Mouse (Mus musculus) frontal cortex, postnatal 14 days (tissue): Measurements from ENCODE around the gene Nuak2.

Experiments
- DNase-seq, 2 experiments: peaks; one replicate each; pipeline ENCODE4 v3.0.0; 2022; ENCODE audit warnings: low spot score in 2 of 2

The Nuak2 gene

DNA sequence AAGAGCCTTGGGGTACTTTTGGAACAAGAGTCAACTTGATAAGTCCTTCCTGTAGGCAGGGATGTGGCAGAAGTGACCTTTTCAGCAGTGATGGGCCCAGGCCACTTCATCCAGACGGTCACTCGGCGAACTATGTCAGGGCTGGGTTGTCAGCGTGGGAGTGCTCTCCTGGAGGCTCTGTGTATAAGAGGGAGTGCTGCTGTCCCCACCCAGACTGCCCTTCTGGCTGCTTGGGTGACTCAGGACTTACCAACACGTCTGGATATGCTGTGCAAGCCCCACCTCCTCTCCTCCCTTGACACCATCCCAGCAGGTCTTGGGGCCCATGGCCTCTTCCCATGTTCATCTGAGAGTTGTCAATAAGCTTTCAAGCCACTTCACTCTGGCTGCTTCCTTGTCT is 37.5 kb downstream of the Nuak2 start:
- DNase-seq = no peak

DNA sequence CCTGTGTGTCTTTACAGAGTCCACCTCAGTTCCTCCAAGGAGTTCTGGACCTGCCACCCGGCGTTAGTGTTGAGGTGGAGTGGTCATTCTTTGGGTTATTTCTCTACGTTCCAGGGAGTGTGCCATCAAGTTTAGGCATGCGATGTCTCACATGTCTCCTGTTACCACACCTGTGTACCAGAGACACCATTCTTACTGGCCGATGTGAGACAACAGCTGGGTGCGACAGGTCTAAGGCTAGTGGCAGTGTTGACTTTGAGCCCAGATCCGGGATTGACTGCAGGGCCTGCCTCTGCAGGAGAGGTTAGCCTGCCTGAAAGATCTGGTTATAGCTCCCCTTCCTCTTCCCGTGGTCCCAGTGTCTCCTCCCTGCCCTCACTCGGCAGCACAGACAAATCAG is 38.3 kb downstream of the Nuak2 start:
- DNase-seq = no peak

DNA sequence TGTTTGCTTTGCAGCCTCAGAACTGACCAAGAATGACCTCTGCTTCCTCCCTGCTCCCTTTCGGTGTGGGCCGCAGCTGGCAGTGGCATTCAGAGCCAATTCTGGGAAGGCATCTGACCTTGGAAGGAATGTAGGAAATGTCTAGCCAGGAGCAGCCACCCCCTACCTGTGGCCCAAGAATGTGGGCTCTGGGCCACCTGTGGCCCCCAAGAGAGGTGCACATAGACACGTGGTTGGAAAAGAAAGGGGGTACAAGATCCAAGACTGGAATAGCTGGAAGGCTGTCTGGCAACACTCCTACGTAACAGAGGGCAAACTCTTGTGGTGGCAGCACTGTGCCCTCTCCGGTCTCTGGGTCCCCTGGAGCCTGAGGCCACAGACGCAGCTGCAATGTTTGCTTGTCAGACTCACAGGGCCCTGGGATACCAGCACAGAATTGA is 39.3 kb downstream of the Nuak2 start:
- DNase-seq = no peak

DNA sequence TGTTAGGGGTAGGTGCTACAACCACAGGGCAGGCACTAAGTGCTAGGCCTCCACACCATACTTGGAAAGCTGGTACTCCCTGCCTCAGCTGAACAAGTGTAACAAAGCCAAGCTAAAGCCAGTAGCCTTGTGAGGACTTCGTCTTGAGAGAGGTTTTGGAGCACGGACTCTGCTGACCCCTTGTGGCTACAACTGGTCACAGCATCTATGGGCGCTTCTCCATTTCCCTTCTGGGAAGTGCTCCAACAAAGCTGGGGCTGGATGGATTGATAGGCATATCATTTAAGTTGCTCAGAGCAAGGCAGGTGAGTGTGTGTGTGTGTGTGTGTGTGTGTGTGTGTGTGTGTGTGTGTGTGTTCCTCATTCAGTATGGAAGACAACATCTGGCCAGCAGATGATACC is 39.9 kb downstream of the Nuak2 start:
- peak; percentile 73 to 86 for DNase-seq

DNA sequence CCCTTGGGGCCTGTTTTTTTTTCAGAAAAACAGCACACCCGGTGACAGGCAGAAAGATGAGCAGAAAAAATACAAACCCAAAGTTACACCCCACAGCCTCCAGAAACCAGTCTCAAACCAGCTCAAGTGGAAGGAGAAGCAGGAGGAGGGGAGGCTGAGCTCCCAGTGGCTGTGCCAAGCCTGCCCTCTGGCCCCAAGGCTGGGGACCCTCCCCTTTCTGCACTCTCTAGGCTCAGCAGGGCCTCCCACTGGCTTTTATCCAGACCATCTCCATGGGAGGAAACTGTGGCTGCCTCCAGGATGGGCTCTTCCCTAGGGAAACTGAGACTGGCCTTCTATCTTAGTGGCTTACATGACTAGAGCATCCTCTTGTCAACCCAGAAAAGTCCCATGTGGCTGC is 40.9 kb downstream of the Nuak2 start:
- DNase-seq = no peak

DNA sequence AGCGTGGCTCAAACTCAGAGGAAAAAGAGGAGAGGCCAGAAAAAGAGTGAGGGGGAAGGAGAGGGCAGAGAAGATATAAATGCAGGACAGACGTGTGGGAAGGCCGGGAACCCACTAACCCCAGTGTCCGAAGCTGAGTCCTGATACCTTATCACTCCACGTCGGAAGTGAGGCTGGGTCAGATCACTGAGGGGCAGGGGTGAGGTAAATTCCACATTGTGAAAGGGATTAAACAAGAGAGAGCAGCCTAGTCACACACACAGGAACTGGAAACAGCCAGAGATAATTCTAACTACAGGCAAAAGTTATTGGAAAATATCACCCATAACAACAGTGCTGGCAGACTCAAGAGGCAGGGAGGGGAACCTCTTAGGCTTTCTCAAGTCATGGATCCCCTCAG is 46.0 kb downstream of the Nuak2 start:
- no peak for DNase-seq

DNA sequence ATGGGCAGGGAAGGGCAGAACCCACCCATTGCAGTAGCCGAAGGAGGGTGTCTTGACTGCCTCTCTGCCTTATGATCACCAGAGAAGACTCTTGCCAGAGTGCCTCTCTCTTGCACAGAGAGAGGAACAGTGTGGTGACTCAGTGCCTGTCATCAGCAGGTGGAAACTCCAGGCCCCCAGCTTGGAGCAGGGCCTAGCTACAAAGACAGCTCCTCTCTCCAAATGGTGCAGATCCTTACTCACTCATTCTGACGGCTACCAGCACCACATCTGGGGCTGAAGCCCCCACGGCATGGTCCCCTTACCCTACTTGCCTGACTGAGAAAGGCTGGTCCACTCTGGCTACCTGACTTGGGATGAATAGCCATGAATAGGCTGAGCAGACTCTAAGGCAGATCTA is 48.5 kb downstream of the Nuak2 start:
- DNase-seq = no peak

DNA sequence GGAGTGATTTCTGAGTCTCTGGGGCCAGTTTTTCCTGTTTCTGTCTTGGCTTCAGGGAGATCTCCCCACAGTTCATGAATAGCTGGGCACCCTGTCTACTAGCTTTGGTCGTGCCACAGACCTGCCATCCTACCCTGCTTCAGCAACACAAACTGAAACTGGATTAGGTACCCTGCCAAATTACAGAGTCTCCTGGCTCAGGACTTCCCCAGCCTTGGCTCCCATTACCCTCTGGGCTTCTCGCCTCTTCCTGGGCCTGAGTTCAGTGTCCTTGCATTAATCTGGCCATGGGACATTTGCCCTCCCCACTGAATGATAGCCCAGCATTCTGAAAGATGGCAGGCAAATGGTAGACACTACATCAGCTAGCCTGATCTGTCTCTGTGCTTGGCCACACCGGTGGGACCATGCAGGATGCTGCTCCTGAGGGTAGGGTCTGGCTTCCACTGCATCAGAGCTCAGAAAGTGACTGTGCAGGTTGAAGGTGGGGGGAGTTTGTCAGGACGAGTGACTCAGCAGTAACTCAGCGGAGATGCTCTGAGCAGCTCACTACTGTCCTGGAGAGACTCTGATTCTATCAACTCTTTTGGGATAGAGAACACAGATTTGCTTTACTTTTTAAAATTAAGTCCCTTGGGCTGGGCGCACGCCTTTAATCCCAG is 49.1 kb downstream of the Nuak2 start:
- no peak for DNase-seq

DNA sequence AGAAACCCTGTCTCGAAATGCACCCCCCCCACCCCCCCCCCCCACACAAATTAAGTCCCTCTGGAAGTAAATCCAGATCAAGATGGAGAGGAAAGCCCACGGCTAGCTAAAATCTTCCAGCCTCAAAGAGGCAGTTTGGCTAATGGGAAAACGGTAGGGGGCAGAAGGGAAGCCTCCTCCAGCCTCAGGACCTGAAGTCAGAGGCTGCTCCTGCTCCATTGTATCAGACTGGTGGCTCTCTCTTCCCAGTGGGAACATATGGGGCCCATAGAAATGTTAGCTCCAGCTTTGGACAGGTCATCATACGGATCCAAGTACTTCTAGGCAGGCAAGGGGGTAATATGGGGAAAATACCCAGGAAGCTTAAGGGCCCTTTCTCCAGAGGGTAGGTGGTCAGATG is 49.7 kb downstream of the Nuak2 start:
- DNase-seq = no peak

DNA sequence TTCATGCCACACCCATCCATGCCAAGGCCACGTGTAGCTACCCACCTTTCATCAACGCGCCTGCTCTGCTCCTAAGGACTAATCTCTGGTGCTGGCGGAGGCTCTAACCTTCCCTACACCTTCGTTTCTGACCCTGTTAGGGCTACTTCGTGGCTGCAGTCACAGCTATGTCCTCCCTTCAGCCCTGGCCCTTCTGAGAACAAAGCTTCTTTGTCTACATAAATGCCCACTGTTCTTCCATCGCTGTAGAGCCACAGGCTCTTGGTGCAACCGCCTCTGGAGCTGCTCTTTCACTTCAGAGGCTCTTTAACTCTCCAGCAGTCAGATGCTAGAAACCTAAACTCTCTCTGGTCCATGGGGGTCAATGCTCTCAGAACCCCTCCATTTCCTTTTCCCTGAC is 50.3 kb downstream of the Nuak2 start:
- no peak for DNase-seq

DNA sequence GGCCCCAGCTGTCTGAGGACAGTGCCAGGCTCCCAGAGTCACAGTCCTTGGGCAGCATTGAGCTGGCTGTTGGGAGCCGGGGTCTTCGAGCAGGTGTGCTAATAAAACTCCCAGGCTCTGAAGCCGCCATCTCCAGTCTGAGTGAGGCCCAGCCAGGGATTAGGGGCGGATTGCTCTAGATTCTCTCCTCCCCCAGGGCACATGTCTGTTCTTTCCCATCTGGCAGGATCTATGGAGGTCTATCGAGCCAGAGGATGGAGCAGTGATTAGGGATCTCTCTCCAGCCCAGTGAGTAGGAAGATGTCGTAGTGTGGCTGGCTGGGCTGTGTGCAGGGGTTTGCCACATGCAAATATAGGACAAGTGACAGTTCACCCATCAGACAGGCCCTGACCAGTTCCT is 51.0 kb downstream of the Nuak2 start:
- DNase-seq = no peak

DNA sequence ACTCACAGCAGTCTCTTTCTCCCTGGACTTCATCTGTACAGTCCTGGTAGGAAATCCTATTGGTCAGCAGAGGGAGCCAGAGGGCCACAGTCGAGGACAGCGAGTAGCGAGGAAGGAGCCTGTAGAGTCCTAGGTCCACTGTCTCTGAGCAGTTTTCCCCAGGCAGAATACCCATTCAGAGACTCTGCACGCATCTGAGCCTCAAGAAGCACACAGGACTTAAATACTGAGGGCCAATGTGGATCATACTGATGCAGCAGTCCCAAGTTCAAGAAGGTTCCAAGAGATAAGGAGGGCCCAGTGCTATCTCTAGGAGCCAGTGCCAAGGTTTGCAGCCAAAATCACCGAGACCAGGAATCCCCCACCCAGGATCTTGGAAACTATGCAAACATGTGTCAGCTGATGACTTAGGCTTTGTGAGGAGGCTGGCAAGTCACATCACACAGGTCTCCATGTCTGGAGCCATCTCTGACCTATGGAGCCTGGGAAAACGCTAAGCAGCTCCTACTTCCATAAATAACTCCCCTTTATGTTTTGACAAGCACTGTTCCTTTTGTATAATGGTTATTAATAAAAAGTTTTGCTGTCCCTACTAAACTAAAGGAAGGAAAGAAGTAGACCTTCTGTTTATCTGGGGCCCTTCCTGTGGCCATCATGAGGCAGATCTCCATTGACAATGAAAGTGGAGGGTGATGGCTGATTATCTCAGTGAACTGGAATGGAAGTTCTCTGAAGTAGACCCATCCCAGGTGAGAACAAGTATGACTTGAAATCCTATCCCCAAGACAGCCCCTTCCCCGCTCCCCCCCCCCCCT is 52.0 kb downstream of the Nuak2 start:
- DNase-seq = peak; percentile 61 to 82

DNA sequence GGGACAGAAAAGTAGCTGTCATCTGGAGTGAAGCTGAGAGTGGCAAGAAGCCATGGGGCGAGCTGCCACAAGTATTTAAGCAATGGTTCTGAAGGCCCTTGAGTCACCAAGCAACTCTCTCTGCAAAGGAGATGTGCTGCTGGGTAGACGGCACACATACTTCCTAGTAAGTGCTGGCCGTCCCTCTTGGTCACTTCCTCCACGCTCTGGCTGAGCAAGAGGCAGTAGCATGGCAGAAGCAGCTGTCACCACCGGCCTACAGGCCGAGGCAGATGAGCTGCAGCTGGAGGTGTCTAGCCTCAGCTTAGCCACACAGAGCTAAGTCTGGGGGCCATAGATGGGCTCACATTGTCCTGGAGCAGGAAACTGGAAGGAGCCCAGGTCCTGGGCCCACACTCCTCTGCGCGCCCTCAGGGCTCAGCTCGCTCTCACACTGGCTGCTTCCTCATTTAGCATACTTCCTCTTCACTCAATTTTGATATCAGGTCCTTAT is 54.8 kb downstream of the Nuak2 start:
- DNase-seq = no peak

DNA sequence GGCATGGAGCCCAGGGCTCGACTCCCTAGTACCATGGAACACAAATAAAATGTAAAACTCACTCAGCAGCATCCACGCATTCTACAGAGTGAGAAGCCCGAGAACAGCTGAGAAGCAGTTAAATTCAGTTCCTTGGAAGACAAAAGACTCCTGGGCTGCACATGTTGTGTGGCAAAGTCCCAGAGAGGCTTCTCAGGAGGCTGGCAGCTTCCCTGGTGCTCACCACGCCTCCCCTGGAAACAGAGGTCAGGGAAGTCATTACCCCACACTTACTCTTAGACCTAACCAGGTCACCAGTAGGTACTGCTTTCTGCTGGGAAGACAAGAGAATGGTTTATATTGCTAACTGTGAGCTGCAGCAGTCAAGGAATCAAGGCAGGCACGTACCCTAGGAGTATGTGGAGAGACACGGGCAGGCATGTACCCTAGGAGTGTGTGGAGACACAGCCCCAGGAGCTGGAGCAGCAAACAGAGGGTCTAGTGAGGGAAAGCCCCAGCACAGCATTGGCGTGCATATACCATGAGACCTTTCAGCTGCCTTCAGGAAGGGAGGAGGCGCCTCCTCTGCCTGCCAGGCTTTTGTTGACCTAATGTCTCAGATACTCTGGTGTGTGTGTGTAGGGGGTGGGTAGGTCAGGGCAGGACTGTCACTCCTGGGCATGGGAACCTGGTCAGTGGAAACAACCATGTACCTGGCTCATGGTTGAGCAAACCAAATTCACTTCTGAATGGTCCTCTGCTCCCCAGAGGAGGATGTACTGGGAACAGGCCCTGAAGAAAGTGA is 55.6 kb downstream of the Nuak2 start:
- DNase-seq = no peak

DNA sequence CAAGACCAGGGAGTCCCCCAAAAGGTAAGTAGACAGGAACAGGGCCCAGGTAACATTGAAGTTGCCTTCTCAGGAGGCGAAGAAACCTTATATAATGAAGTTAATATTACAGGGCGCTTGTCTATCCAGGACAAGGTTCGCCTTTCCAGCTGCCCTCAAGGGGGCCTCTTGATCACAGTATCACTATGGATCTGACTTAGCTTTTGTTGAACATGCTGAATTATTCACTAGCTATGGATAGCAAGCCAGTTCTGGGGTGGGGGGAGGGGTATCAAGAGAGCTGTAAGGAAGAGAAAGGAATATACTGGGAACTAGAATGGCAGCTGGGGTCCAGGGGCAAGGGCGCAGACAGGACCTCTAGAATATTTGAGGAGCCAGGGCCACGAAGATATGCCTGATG is 56.4 kb downstream of the Nuak2 start:
- no peak for DNase-seq

DNA sequence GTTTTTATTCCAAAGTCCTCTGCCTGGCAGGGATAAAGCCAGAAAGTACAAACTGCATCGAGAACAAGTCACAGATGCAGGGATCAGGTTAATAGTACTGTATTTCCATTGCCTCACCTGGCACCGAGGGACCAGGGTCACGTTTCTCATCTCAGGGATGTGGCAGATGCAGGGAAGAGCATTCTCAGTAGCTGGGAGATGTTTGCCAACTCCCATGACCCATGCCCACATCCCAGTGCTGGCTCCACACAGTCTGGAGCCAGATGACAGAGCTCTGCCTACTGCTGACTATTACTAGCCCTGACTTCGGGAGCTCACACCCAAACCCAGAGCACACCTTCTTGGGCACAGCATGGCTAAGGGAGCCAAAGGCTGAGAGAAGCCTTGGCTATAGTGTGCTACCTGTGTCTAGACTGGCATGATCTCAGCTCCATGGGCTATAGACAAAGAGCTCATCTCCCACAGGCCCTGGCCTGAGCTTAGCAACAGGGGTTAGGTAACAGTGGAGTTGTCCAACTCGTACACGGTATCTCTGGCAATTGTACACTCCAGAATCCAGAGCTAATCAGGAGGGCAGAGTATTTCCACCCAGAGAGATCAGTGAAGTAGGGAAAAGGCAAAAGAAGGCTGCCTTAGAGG is 57.1 kb downstream of the Nuak2 start:
- no peak for DNase-seq

DNA sequence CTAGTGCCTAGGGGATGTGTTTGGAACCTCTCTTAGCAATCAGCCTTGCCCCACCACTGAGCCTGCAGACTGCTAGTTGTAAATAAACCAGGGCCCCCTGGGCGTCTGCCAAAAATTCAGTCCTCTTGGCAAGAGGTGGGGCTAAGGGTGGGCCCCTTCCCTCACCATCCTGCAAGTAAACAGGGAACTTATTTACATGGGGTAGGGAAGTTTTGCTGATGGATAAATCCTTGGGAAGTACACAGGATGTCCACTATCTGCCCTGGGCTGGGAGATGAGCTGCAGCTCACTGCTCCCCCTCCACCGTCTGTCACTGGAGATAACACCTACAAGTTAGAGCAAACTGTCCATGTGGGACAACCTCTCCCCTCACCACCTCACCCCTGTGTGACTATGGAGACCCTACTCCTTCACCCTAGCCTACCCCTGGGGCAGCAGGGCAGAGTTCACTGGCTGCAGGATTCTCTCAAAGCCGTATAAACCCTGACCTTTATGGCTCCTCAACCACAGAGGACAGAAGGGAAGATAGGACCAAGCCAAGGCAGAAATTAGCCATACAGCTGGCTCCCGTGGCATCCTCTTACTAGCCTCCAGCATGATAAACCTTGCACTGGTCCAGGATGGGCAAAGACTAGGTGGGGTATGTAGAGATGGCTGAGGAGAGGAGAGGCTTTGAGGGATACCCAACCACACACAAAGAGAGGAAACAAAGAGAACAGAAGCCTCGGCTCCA is 58.4 kb downstream of the Nuak2 start:
- no peak for DNase-seq

DNA sequence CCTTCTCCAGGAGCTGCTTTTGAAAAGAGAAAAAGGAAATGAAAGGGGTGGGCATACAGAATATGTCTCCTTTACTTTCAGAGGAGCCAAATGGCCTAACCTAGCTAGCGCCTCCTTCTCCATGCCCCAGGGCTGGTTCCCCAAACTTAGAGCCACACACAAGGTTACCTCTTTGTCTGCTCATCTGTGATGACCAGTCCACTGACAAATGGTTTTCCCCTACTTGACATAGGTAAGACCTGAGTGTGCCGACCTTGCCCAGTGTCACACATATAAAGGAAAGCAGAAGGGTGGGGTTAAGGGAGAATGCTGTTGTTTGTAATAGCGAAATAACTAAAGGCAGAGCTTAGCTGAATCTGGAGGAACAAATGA is 58.9 kb downstream of the Nuak2 start:
- no peak for DNase-seq

DNA sequence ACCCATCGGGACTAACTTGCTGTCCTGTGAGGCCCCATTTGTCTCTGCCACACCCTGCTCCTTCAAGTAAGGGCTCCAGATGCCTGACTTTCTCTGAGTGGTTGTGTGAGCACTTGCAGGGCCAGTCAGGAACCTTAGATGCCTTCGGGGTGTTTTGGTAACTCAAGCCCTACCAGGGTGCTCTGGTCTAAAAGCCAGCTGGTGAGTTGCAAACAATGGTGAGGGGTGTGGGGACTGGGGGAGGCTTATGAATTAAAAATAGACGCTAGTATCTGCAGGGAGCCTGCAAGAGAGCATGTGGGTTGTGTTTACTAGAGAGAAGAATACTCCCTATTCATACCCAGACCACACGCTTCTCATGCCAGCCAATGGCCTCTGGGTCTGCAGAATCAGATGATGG is 59.3 kb downstream of the Nuak2 start:
- DNase-seq = no peak

DNA sequence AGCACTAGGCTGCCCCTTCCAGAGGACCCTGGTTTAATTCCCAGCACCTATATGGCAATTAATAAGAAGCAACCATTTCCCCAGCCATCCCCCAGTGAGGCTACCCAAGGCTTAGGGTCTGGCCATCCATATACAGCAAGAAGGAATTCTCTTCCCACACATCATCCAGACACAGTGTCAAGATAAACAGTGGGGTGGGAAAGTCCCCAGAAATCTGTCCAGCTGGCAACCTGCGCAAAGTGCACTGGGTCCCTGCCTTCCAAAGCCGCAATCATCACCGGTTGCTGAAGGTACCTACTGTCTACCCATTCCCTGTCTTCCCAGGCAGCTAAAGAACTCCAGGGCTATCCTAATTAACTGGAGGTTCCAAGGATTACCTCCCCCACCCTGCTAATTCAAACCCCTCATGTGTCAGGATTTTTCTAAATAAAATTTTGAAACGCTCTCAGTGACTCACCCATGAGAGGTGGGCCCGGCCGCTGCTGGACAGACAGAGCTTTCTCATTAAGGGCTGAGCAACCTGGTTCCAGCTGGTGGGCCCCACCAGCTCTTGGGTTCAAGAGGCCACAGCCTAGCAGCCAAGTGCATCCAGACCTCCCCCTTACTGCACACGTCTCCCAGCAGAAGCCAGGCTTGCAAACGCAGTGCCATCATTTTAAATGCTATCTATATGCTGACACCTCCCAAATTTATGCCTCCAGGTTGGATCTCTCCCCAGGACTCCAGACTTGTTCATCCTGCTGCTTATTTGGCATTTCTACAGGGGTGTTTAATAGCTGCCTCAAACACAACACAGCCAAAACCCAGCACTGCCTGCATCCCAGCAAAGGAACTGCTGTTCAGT is 60.5 kb downstream of the Nuak2 start:
- DNase-seq = no peak

DNA sequence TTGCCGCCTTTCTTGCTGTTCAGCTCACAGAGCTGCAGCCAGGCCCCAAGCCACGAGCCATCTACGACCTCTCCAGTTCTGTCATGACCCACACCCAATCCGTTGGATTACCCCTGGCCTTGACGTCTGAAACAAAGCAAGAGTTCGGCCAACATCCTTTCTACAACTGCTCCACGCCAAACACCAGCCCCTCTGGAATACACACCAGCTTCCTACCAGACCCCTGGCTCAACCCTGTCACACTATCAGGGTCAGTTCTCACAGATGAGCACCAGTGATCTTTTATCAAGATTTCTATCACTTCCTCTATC is 61.1 kb downstream of the Nuak2 start:
- DNase-seq = no peak
